Mouse (Mus musculus): ENCODE measurements at regions not wholly inside any gene's neighbourhood (a gene's known extent, or its start where the extent isn't known, plus 50 kb on each side); places are given as distances from the start of the nearest gene placed in this dataset.

GRCm38 (mm10) chr19:26475754-26476153 is 129.1 kb upstream of the Smarca2 start:
- TF ChIP-seq CTCF (IDR thresholded peaks at IDR 0.05; ENCODE audit: insufficient read depth, low read length) (no peak), POLR2A (IDR thresholded peaks at IDR 0.05; ENCODE audit: borderline replicate concordance, extremely low read depth, low read depth, low read length) (no peak)

Measured in lung, adult 2 months (tissue).